Mouse (Mus musculus) G1E-ER4 (cell line): ENCODE results near the gene Pnpla1. TPM values are rescaled to one million over a fixed set of nuclear protein-coding genes. Genes with fewer than 3 reads are reported as not detected.

Experiments used
- GATA1 ChIP-seq: IDR thresholded peaks from one replicate; pipeline ENCODE4 v1.8.0; 2012; ENCODE audit warnings: low read length, inconsistent platforms
- polyA plus RNA-seq: library from polyadenylated mRNA; stranded (reverse); fragments of >175 nt; gene quantifications from 2 replicates; pipeline ENCODE4 v1.2.3, GENCODE M21; 2012

Pnpla1 gene
- polyA plus RNA-seq, 1 experiment: not detected

DNA sequence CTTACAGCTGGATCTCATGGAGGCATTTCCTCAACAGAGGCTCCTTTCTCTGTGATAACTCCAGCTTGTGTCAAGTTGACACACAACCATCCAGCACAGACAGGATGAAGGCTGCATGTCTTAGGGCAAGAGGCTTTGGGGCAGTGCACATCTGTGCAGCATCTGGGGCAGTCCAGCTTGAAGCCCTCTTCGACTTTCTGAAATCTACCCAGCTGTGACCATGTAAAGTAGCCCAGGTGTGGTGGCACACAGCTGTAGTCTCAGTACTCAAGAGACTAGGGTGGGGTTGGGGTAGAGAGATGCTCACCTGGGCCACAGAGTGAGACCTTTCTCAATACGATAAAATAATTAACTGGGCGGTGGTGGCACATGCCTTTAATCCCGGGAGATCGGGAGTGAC lies 39.6 kb downstream of the Pnpla1 start:
- TF ChIP-seq GATA1: no peak

DNA sequence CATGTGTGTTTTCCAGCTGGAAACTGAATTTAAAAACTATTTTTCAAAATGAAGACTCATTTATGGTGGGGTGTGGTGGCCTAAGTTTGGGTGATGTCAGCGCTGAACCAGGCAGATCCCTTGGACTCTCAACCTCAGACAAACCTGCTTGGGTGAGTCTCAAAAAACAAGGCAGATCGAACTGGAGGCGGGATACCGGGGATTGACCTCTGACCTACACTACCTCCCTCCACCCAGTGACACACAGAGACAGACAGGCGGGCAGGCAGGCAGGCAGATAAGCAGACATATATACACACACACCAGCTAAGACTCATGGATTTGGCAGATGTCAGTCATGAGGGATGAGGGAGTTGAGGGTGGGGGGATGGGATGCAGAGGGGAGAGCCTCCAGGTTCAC lies 40.0 kb downstream of the Pnpla1 start:
- no peak for TF ChIP-seq GATA1

- TF ChIP-seq GATA1: no peak
These were observed 41.2 kb downstream of the Pnpla1 start for GRCm38 (mm10) chr17:28899427-28899826.

DNA sequence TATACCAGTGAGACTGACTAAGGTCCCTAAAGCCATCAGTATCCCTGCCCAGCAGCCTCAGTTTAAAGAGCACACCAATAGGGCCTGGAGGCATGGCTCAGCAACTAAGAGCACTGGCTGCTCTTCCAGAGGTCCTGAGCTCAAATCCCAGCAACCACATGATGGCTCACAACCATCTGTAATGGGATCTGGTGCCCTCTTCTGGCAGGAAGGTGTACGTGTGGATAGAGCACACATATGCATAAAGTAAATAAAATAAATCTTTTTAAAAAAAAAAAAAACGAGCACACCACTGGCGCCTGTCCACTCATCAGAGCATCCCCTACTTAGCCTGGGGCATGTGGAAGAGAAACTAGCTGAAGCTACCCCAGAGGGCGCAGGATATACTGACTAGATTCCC lies 43.3 kb downstream of the Pnpla1 start:
- TF ChIP-seq GATA1: no peak

DNA sequence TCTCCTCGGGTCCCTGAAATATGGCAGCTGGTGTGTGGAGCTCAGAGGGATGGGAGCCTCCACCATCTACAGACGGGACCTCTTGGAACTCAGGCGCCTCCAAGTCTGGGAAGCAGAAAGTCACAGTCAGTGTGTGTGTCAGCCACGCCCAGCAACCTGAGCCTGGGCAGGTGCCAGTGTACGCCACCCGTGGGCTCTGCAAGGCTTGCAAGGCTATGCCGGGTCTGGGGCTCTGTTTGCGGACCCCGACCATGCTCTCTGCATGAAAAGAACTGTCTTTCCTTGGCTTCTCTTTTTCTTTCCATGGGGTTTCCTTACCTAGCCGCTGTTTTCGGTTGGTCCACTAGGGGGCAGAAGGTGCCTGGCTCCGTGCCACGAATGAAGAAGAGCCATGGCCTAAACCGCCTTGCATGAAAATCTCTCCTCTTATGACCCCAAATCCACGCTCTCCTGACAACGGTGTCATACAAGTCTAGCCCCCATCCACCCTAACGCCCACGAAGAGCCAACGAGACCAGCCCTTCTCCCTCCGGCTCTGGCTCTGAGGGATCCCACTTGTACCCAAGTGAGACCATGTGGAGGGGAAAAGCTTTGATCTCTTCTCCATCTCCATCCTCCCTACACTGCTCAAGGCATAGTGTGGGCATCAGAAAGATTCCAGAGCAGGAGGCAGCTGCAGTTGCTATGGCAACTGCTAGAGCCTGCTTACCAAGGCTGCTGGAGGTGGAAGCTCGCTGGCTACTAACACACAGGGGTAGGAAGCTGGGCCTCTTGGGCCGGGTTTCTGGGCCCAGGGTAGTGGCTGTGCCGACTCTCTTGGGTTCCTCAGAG lies 46.5 kb downstream of the Pnpla1 start:
- no peak for TF ChIP-seq GATA1

GRCm38 (mm10) chr17:28905377-28905916 lies 47.2 kb downstream of the Pnpla1 start:
- no peak for TF ChIP-seq GATA1

DNA sequence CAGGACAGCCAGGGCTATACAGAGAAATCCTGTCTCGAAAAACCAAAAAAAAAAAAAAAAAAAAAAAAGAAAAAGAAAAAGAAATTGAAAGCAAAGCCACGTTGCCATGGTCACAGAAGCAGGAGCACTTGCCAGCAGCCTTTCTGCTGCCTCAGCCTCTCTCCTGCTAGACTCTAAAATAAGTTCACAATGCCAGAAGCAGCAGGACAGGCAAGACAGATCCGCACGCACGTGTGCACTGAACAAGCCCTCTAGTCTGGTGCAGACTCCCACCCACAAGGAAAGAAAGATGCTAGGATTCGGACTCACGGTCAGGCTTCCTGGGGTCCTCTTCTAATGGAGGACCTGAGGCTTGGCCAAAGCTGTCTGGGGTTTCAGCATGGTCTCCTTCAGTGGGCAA lies 49.7 kb downstream of the Pnpla1 start:
- TF ChIP-seq GATA1: no peak

DNA sequence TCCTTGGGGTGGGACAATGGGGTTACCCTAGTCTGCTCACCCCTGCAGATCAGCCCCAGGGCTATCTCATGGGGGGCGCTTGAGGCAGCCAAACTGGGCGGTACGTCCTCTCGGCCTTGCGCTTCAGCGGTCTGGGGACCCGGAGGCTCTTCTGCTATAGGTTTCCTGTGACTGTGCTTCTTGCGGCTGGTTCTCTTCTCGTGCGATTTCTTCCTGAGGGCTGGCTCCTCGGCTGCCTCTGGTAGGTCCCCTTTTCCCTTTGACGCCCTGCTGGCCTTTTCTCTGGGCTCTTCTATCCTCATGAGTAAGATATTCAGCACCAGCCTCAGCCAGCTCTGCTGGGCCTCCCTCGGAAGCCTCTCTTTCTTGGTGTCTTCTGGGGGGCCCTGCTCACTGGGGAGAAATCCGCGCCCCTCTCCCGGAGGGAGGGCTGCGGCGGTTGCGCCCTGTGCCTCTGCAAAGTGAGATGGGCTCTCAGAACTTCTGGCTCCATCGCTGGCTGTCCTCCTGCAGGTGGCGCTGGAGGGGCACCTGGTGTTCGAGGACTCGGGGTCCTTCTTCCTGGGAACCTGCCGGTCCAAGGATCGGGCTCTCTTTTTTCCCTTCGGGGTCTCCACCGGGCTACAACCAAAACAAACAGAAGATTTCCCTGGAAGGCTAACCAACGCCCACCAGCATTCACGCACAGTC lies 51.2 kb downstream of the Pnpla1 start:
- no peak for TF ChIP-seq GATA1

DNA sequence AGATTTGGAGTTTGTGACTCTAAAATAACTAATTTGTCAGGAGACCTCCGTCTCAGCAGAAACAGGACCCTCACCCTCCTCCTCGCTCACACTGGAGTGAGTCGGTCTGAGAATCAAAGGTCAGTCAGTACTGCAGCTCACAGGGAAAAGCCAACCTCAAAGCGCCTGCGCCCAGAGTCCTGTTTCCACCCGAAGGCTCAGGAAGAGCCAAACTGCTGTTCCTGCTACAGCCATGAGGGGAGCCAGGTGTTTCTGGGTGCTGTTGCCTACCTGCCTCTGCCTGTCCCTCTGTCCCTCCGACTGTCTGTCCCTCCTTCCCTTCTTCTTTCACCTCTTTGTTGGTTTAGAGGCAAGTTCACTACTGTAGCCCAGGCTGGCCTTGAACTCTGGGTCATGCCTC lies 51.9 kb downstream of the Pnpla1 start:
- no peak for TF ChIP-seq GATA1

DNA sequence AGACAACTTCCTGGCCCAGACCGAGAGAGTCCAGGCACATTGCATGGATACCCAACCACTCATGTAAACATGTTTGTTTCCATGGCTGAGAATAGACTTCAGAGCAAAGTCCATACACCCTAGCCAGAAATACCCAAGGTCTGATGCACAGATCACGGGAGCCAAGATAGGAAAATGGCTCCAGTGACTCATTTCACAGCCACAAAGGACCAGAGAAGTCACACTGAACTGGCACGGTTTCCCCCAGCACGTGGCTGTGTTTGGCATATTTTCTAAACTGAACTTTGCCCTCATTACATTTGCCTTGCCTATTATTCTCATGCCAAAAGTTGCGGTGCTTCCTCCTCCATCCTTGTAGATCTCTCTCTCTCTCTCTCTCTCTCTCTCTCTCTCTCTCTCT lies 55.0 kb downstream of the Pnpla1 start:
- TF ChIP-seq GATA1: no peak

DNA sequence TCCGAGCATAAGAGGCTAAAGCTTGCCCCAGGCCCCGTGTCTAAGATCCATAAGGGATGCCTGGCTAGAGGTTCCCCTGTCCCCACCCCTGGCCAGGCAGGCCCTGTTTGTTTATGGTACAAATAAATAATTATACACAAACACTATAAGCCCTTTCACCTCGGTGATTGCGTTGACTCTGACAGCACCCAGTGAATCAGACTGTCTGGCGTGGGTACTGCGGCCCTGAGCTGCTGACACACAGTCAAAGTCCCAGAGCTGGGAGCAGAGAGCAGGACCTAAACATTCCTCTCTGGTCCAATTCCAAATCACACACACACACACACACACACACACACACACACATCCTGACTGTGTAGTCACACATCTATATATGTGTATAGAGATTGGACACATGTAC lies 55.7 kb downstream of the Pnpla1 start:
- TF ChIP-seq GATA1: no peak

DNA sequence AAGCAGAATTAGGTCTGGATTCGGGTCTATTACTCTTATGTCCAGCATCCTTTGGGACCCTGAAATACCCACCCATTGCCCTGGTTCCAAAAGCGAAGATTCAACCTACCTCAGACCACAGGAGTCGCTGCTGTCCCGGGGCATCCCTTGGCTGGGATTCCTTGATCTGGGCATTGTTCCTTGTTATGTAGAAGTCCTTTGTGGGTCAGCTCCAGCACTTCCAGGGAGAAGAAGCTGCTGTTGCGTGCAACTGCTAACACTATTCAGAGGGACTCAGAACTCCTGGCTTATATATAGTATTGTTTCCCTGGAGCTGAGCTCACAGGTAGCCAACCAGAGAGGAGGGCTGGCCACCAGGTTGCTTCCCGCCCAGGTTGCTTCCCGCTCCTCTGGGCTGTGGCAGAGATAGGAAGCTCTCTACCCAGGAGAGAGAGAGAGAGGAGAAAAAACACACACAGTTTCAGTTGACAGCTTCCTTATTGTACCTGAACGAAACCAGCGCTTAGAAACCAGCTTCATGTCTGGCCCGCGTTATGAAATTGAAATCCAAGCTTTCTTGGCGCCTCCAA lies 56.9 kb downstream of the Pnpla1 start, which contains the start of gene 4930539E08Rik:
Gene 4930539E08Rik, minus strand, starts transcription at position 265 of the 569 bp plus-strand sequence.
- TF ChIP-seq GATA1: no peak

DNA sequence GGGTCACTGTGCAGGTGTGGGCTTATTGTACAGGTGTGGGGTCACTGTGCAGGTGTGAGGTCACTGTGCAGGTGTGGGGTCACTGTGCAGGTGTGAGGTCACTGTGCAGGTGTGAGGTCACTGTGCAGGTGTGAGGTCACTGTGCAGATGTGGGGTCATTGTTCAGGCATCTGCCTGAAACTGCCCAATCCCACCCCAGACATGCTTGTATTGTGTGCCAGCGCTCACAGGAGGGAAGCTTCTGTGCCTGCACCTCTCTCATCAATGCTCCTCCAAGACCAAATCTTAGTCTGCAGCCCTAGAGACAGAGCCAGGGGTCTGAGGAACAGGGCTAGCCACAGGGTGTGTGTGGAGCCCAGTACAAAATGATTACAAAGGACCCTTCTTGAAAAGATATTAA lies 58.3 kb downstream of the Pnpla1 start:
- TF ChIP-seq GATA1: no peak

DNA sequence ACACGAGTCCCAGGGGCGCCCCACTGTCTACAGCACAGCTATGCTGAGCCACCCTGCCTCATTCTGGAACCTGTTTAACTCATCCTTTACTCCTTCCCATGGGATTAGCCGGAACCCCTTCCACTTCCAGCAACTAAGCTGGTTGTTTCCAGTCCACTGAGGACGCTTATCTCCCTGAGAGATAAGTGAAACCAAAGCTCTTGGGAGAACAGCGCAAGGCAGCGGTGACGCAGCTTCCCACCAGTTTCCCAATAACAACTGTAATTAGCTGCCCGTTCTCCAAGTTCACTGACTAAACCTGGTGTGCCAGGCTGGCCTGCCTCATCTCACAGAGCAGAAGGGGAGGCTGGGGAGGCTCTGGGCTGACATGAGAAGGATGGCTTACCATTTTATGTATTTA lies 62.9 kb downstream of the Pnpla1 start:
- no peak for TF ChIP-seq GATA1

DNA sequence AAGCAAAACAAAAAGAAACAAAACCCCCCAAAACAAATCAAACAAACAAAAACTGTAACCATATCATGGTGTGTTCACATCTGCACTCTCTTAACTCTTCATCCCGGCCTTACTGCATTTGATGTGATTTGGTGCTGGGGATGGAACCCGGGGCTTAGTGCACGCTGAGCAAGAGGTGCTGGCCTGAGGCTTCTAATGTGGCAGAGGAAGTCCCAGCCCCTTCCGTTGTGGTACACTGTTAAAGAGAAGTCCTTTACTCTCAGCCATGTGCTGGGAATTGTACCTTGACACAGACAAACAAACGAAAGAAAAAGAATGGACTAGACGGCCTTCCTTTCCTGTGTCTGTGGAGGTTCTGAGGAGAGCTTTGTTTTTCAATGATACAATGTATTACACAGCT lies 63.9 kb downstream of the Pnpla1 start:
- TF ChIP-seq GATA1: no peak

- TF ChIP-seq GATA1: no peak
These were observed 66.9 kb downstream of the Pnpla1 start for GRCm38 (mm10) chr17:28924957-28925595.
